Mouse (Mus musculus): ENCODE measurements around the gene Ctrc.

Gene Ctrc

DNA sequence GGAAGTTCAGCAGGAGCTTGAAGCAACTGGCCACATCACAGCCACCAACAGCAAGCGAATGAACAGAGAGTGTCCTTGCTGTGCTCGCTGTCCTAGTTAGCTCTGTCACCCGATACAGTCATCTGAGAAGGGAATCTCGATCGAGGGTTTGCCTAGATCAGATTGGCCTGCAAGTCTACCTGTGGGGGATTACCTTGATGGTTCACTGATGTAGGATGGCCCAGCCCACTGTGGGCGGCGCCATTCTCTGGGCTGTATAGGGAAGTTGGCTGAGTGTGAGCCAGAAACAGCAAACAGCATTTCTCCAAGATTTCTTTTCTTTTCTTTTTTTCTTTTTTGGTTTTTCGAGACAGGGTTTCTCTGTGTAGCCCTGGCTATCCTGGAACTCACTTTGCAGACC, 18.3 kb upstream of the Ctrc start:
- TF ChIP-seq NANOG (IDR thresholded peaks at IDR 0.05; ENCODE audit: borderline replicate concordance, low read length) = no peak
- TF ChIP-seq POU5F1 (IDR thresholded peaks at IDR 0.05; ENCODE audit: borderline replicate concordance, low read length) = no peak
- no peak for TF ChIP-seq CTCF (conservative IDR thresholded peaks at IDR 0.05; ENCODE audit: low read length)
- Histone ChIP-seq H3K36me3 (ENCODE audit: insufficient read depth, low read length) (peaks cover 16% of the 10 kb centered on the region), H3K4me1 (replicated peaks; ENCODE audit: low read depth, low read length) (peaks cover 78% of the 10 kb centered on the region), H3K4me3 (replicated peaks; ENCODE audit: low read length) (no peak overlapping the region), H3K9me3 (ENCODE audit: low read length) (no peaks in the 10 kb centered on the region), H3K27me3 (ENCODE audit: insufficient read depth, low read length) (no peaks in the 10 kb centered on the region)

DNA sequence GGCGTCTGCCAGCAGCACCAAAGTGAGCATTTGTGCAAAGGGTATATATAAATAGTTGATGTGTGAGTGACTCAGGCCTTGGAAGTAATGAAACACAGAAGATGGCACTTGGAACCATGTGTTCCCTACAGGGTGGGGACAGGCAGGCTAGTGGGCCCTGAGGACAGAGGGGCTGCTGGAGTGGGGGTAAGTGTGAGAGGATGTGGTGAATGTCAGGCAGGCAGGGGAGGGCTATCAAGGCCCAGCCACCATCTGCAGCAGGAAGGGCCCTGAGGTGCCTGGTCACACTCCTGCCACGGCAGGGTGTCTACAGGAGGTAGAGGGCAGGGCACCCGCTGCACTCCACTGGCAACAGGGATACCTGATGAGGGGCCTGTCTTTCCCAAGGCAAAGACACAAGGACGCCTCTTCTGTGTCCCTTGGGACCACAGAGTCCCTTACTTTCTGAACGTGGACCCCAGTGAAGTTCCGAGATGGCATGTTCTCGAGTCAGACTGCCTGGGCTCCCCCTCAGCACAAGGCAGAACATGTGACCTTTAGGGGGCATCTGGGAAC, 17.6 kb upstream of the Ctrc start:
- Histone ChIP-seq H3K36me3 (ENCODE audit: insufficient read depth, low read length) (peaks cover 12% of the 10 kb centered on the region; the same call in 1 of the 2 replicates), H3K9me3 (ENCODE audit: low read length) (no peaks in the 10 kb centered on the region), H3K27me3 (ENCODE audit: insufficient read depth, low read length) (no peaks in the 10 kb centered on the region), H3K4me3 (replicated peaks; ENCODE audit: low read length) (no peak overlapping the region), H3K4me1 (replicated peaks; ENCODE audit: low read depth, low read length) (peaks cover 74% of the 10 kb centered on the region)
- no peak for TF ChIP-seq CTCF (conservative IDR thresholded peaks at IDR 0.05; ENCODE audit: low read length)
- TF ChIP-seq POU5F1 (IDR thresholded peaks at IDR 0.05; ENCODE audit: borderline replicate concordance, low read length) = no peak
- TF ChIP-seq NANOG (IDR thresholded peaks at IDR 0.05; ENCODE audit: borderline replicate concordance, low read length) = no peak

DNA sequence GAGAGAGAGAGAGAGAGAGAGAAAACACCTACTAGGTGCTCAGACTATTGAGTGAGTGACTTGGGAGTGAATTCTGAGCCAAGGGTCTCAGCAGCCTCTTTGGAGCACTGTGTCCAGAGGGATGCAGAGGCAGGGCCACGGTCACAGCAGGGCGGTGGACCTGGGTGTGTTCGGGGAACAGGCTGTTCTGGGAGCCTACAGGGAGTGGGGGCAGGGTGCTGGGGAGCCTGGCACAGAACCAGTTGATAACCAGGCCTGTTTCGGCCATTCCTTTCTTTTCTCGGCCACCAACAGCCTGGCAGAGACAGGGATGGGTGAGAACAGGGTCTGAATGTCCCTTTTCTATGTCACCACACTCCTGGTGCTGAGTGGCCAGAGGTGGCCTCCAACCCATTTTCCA, 16.7 kb upstream of the Ctrc start:
- TF ChIP-seq NANOG (IDR thresholded peaks at IDR 0.05; ENCODE audit: borderline replicate concordance, low read length) (no peak), POU5F1 (IDR thresholded peaks at IDR 0.05; ENCODE audit: borderline replicate concordance, low read length) (no peak), CTCF (conservative IDR thresholded peaks at IDR 0.05; ENCODE audit: low read length) (no peak)
- H3K27me3 ChIP-seq (ENCODE audit: insufficient read depth, low read length) = no peaks in the 10 kb centered on the region
- no peaks in the 10 kb centered on the region for H3K9me3 ChIP-seq (ENCODE audit: low read length)
- peaks cover 12% of the 10 kb centered on the region; the same call in 1 of the 2 replicates for H3K36me3 ChIP-seq (ENCODE audit: insufficient read depth, low read length)
- peaks cover 67% of the 10 kb centered on the region for H3K4me1 ChIP-seq (replicated peaks; ENCODE audit: low read depth, low read length)
- no peak overlapping the region for H3K4me3 ChIP-seq (replicated peaks; ENCODE audit: low read length)

DNA sequence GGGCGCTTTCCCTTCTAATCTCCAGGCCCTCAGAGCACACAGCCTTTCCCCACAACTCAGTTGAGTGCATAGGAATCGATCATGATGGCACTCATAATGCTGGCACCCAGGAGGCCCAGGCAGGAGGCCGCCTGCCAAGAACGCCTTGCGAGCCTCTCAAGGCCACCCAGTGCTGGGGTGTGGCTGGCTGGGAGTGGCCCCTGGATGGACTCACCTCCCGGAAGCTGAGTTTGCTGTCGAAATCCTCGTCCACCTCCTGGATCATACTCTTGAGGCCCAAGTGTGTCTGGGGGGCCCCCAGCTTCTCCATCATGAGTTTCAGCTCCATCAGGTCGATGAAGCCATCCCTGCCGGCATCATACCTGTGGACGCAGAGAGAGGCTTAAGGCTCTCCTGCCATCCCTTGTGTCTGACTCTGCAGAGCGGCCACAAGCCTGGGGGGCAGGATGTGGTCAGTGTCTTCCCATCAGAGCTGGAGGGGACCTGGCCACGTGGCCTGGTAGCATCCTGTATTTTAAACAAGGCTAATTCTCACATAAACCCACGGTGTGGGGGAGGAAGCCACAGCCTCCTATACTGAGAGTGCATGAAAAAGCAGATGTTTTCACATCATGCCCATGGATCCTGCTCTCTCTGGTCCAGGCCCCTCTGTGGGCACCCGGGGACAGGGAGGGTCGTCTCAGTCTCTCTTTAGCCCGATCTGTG, 15.6 kb upstream of the Ctrc start:
- no peaks in the 10 kb centered on the region for H3K27me3 ChIP-seq (ENCODE audit: insufficient read depth, low read length)

DNA sequence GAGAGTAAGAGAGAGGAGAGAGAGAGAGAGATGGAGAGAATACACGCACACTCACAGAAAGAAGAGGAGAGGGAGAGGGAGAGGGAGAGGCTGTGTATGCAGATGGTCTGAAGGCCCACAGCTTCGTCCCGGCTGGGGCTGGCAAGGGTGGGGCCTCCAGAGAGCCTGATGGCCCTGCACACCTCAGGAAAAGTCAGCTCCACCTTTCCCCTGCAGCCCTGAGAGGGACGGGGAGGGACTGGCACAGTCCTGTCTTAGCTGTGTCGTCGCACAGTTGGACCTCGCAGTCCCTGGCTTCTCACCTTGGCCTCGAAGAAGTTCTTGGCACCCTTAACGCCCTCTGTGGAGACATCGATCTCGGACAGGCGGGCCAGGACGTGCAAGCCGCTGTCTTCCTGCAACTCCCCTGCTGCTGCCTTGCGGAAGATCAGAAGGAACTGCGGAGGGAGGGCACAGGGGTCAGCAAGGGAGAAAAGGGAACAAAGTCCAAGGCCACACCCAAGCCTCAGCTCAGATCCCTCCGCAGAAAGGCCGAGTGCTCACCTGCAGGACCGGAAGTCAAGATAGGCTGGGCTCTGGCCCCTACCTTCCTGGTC, 14.2 kb upstream of the Ctrc start:
- Histone ChIP-seq H3K4me3 (replicated peaks; ENCODE audit: low read length) (peak overlapping the region; percentile 35; the same call in 1 of the 2 replicates), H3K36me3 (ENCODE audit: insufficient read depth, low read length) (peaks cover 12% of the 10 kb centered on the region; the same call in 1 of the 2 replicates), H3K4me1 (replicated peaks; ENCODE audit: low read depth, low read length) (peaks cover 51% of the 10 kb centered on the region), H3K27me3 (ENCODE audit: insufficient read depth, low read length) (0 out of 2 replicates have a peak, but pooled peaks cover under 1% of the 10 kb centered on the region), H3K9me3 (ENCODE audit: low read length) (no peaks in the 10 kb centered on the region)
- TF ChIP-seq POU5F1 (IDR thresholded peaks at IDR 0.05; ENCODE audit: borderline replicate concordance, low read length) = no peak
- no peak for TF ChIP-seq NANOG (IDR thresholded peaks at IDR 0.05; ENCODE audit: borderline replicate concordance, low read length)
- TF ChIP-seq CTCF (conservative IDR thresholded peaks at IDR 0.05; ENCODE audit: low read length) = no peak

More for the DNA sequence above, 15.6 kb upstream of the Ctrc start:
- Histone ChIP-seq H3K9me3 (ENCODE audit: low read length) (no peaks in the 10 kb centered on the region), H3K4me1 (replicated peaks; ENCODE audit: low read depth, low read length) (peaks cover 61% of the 10 kb centered on the region), H3K4me3 (replicated peaks; ENCODE audit: low read length) (no peak overlapping the region), H3K36me3 (ENCODE audit: insufficient read depth, low read length) (peaks cover 12% of the 10 kb centered on the region; the same call in 1 of the 2 replicates)
- no peak for TF ChIP-seq CTCF (conservative IDR thresholded peaks at IDR 0.05; ENCODE audit: low read length)
- no peak for TF ChIP-seq NANOG (IDR thresholded peaks at IDR 0.05; ENCODE audit: borderline replicate concordance, low read length)
- no peak for TF ChIP-seq POU5F1 (IDR thresholded peaks at IDR 0.05; ENCODE audit: borderline replicate concordance, low read length)

DNA sequence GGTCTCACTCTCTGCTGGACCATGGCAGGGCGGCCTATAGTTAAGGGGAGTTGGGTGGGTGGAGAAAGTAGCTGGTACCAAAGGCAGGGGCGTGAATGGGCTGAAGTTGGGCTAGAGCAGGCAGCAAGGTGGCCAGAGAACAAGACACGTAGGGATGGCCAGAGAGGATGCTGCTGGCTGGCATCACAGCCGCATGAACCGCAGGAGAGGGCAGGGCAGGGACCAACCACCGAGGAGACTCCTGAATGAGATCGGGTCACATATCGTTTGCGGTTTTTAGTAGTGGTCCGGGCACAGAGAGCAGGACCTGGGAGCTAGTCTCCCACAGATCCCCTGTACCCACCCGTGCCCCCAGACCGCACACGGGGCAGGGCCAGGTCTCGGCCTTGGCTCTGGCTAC, 13.2 kb upstream of the Ctrc start:
- H3K36me3 ChIP-seq (ENCODE audit: insufficient read depth, low read length) = peaks cover 12% of the 10 kb centered on the region; the same call in 1 of the 2 replicates
- TF ChIP-seq POU5F1 (IDR thresholded peaks at IDR 0.05; ENCODE audit: borderline replicate concordance, low read length) = no peak
- TF ChIP-seq CTCF (conservative IDR thresholded peaks at IDR 0.05; ENCODE audit: low read length) = no peak
- H3K4me1 ChIP-seq (replicated peaks; ENCODE audit: low read depth, low read length) = peaks cover 43% of the 10 kb centered on the region
- no peak overlapping the region for H3K4me3 ChIP-seq (replicated peaks; ENCODE audit: low read length)
- H3K27me3 ChIP-seq (ENCODE audit: insufficient read depth, low read length) = 0 out of 2 replicates have a peak, but pooled peaks cover 2% of the 10 kb centered on the region
- H3K9me3 ChIP-seq (ENCODE audit: low read length) = no peaks in the 10 kb centered on the region

DNA sequence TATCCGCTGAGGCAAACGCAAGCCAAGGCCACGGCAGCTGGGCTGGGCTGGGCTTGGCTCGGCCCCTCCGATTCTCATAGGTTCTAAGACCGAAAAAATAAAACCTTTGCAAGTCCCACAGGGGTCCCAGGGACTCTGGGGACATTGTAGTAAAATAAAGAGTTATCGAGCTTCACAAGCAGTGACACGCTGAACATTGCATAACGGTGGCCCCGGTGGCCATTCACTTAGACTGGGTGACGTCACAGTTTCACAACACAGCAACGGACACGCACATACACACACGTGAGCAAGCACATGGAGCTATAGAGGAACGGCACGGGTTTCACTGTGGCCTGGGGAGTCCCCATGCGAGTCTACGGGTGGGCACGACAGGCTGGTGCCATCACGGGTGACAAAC, 12.3 kb upstream of the Ctrc start:
- TF ChIP-seq NANOG (IDR thresholded peaks at IDR 0.05; ENCODE audit: borderline replicate concordance, low read length) (no peak), POU5F1 (IDR thresholded peaks at IDR 0.05; ENCODE audit: borderline replicate concordance, low read length) (no peak), CTCF (conservative IDR thresholded peaks at IDR 0.05; ENCODE audit: low read length) (no peak)
- Histone ChIP-seq H3K9me3 (ENCODE audit: low read length) (no peaks in the 10 kb centered on the region), H3K36me3 (ENCODE audit: insufficient read depth, low read length) (peaks cover 12% of the 10 kb centered on the region; the same call in 1 of the 2 replicates), H3K4me3 (replicated peaks; ENCODE audit: low read length) (no peak overlapping the region), H3K27me3 (ENCODE audit: insufficient read depth, low read length) (0 out of 2 replicates have a peak, but pooled peaks cover 2% of the 10 kb centered on the region), H3K4me1 (replicated peaks; ENCODE audit: low read depth, low read length) (peaks cover 35% of the 10 kb centered on the region)

DNA sequence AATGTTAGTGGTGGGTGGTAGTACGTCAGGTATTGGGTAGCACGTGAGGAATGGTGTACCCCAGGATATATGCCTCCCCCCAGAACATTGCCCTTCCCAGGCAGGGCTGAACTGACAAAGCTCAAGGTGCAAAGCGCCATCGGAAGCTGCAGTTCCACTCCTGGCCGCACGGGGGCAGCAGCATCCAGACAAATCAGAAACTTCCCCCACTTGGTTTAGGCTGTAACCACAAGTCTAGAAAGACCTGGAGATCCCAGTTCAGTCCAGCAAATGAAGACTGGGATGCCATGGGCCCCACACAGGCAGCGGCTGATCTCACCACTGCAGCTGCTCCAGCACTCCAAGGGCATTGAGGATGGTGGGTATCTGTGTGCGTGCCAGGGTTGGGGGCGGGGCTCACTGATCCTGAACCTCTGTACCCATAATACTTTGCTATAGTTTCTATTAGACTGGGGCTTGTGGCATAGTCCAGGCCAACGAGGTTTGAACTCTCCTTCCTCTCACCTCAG, 11.3 kb upstream of the Ctrc start:
- 0 out of 2 replicates have a peak, but pooled peaks cover 2% of the 10 kb centered on the region for H3K27me3 ChIP-seq (ENCODE audit: insufficient read depth, low read length)
- no peak overlapping the region for H3K4me3 ChIP-seq (replicated peaks; ENCODE audit: low read length)
- peaks cover 12% of the 10 kb centered on the region; the same call in 1 of the 2 replicates for H3K36me3 ChIP-seq (ENCODE audit: insufficient read depth, low read length)
- peak; percentile 97 for TF ChIP-seq CTCF (conservative IDR thresholded peaks at IDR 0.05; ENCODE audit: low read length)
- no peak for TF ChIP-seq NANOG (IDR thresholded peaks at IDR 0.05; ENCODE audit: borderline replicate concordance, low read length)
- peaks cover 35% of the 10 kb centered on the region for H3K4me1 ChIP-seq (replicated peaks; ENCODE audit: low read depth, low read length)
- no peaks in the 10 kb centered on the region for H3K9me3 ChIP-seq (ENCODE audit: low read length)

All from E14TG2a.4 (cell line).